Mouse (Mus musculus): ENCODE measurements around the gene Pard3.

Pard3 gene

DNA sequence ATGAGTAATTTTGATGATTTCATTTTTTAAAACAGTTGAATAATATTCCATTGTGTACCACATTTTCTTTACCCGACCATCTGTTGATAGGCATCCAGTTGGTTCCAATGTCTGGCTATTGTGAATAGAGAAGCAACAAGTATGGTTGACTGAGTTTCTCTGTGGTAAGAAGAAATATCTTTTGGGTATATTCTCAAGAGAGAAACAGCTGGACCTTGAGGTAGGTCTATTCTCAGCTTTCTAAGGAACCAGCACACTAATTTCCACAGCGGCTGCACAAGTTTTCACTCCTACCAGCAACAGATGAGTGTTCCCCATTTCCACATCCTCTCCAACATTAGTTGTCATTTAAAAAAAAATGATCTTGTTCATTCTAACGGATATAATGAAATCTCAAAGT, 558.4 kb downstream of the Pard3 start:
- DNase-seq (ENCODE audit: low spot score) = no peak

DNA sequence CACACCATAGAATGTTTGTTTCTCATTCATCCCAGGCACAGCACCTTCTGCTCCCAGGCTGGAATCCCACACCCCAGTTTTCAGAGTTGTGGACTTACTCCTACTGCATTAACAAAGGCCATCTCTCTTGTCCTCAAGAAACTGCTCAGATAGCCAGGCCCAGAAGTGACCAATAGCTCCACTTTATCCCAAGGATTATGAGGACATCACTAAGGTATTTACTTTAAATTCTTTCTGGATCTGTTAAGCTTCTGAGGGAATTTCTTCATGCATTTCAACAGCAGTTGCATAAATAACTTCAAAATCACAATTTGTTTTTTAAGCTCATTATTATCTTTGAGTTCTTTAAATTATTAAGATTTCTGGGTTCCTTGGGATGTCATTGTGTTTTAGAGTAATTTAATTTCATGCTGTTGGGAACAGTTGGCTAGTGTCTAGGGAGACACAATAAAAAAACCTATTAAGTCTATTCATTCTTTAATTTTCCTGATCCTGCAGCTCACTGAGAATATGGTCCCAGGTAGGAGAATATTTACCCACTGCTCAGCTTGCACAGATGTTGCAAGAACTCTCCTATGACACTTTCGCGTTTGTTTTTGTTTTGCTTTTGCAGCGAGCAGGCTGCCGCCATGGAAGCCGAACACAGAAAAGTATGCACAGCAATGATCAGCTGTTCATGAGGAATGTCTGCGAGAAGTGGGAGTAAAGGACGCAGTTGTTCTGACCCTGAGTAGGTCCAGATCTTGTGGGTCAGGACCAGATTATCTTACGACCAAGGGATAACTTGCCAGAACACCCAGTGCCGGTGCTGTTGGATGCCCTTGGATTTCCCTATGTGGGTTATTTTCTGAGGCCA, 574.8 kb downstream of the Pard3 start:
- no peak for DNase-seq (ENCODE audit: low spot score)

DNA sequence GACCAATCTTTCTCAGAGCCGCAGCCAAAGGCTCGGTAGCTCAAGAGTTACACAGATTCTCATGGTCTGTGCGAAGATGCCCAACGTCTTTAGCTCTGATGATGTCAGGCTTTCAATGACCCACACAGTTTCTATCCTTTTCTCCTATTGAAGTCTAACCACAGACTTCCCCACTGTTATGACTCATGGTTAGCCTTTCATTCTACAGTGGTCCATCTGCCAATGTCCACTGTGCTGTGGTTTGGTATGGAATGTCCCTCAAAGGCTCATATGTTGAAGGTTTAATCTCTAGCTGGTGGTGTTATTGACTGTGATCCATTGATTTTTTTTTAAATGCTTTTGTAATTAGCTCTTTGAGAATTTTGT, 575.4 kb downstream of the Pard3 start:
- DNase-seq (ENCODE audit: low spot score) = no peak

DNA sequence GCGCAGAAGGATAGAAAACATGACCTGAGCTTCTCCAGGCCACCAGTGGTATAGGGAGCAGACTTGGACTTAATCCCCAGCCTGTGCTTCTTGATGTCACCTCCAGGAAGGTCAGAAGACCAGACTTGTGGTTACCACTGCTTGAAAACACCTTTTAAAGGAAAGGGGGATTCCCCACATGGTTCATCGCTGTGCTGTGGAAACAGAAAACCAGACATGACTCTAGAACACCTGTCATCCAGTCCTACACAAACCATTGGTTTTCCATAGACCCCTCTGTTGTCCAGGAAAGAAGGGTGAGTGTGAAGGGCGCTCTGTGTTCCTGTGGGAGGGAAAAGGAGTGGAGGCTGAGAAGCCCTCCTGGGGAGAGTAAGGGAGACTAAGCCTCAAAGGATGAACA, 591.9 kb downstream of the Pard3 start:
- no peak for DNase-seq (ENCODE audit: low spot score)

Data from ovary, postnatal 10 days (tissue).